Mouse (Mus musculus): ENCODE measurements around the gene Nmnat3.
"Not testable (repeated sequence)": the region's sequence is repeated elsewhere in the genome, so short reads cannot be mapped to it uniquely, and the experiment has no call there.

Gene Nmnat3

DNA sequence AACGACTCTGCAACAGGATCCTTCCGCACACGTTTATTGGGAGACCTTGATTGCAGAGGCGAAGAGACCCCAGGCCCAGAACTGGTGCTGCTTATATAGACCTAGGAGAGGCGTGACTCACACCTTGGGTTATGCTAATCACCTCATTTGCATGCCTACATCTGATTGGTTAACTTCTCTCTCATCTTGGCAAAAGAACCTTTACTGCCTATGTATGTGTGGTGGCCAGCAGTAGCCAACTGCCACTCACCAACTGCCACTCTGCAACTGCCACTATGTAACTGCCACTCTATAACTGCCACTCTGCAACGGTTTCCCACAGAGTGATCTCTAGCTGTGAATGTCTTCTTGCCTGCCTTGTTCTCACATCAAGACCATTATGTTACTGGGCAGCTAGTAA lies at the start of gene Nmnat3:
Gene Nmnat3, plus strand, starts transcription at position 301 of the 400 bp plus-strand sequence.
- DNase-seq, result not testable (repeated sequence)

- no peak for DNase-seq
Observed at GRCm38 (mm10) chr9:98243481-98243880, 43.8 kb upstream of the Nmnat3 start.

GRCm38 (mm10) chr9:98244223-98244622 lies 43.0 kb upstream of the Nmnat3 start:
- no peak for DNase-seq

DNA sequence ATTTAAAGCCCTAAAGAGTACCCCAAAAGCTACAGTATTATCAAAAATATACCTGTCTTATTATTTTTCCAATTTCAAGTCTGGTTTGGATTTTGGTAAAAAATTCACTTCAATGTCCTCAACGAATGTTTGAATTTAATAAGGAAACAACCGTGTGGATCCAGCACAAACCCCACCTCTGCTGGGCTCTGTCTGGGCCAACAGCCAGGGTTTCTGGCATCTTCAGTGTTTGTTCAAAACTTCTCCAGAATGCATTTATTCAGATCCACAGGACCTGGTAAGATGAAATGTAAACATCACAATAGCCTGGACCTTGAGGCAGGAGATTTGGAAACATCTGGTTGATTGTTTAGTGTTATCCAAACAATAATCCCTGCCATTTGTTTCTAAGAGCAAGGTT lies 42.0 kb upstream of the Nmnat3 start:
- DNase-seq, result no peak

DNA sequence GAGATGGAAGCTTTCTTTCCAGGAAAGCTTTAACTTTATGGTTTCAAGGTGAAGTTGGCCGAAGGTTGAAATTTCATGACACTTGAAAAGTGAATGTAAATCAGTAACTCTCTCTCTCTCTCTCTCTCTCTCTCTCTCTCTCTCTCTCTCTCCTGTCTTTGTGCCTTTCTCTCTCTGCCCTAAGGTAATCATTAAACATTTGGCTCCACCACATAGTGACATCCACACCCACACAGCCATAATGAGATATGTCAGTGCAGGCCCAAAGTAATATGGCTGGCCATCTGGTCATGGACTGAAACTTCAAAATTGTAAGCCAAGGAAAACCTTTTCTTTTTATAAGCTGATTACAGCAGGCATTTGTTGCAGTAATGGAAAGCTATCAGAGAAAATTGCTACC lies 40.9 kb upstream of the Nmnat3 start:
- no peak for DNase-seq

DNA sequence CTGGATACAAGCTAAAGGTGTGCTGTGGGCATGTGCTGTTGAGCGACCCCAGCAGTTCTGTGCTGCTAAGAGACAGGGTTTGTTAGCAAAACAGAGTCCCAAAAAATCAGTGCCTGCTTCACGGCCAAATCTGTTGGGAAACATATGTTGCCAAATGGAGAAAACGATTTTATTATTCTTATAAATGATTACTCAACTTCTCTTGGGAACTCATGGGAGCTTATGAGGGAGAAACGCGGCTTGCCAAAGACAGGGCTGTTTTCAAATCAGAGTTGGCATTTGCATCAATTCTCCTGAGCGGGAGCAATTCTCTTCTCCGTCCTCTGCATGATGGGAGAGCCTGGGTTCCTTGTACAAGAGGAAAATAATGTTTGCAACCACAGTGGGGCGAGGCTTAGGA lies 27.0 kb upstream of the Nmnat3 start:
- no peak for DNase-seq

GRCm38 (mm10) chr9:98261461-98262011 lies 25.7 kb upstream of the Nmnat3 start:
- DNase-seq, result no peak

GRCm38 (mm10) chr9:98264916-98265315 lies 22.3 kb upstream of the Nmnat3 start:
- no peak for DNase-seq

DNA sequence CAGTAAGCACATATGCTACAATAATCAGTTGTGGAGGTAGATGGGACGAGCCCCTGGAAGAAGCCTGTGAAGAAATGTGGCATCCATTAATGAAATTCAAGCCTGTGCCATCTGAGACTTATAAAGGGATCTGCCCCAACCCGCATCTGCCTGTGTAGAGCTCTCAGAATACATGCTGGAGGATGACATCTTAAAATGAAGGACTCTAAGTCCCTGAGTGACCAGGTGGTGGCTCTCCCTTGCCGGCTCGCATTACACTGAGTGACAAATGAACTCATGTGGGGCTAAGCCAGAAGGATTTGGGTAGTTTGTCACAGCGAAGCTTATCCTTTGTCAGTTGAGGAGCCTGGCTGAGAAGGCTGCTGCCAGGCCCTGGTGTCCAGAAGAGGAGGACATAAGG lies 14.5 kb upstream of the Nmnat3 start:
- no peak for DNase-seq

DNA sequence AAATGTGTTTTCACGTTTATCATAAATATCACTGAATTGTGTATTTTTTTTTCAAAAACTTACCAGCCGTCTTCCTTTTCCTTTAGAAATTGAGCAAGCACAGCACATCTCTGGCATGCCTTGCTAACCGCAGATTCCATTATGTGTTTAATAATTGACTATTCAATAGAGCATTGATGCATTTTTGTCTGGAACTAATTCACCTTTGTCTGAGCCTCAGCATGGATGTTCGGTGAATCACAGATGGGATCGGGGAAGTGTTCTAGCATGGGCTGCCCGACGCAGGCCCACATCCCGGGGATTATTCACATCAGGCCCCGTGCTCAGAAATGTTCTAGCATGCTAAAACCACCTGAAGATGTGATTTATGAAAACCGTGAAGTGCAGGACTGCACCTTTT lies 12.2 kb upstream of the Nmnat3 start:
- DNase-seq, result no peak

DNA sequence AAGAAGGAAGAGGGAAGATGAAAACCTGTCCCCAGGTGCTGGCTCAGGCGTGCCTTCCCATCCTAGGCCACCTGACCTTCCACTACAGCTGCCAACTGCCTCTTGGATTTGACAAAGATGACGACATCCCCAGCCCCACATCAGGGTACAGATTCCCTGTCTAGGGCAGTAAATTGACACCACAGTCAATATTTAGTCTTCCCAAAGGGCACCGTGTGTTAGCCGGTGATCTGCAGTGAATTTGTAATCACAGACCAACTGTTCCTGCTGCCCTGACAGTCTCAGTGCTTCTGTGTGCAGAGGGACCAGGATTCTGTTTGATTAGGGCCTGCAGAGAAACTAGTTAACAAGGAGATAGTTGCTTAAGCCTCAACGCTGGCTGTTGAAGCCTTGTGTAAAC lies 7.1 kb upstream of the Nmnat3 start:
- DNase-seq, result no peak

GRCm38 (mm10) chr9:98285606-98286301 lies 1.5 kb upstream of the Nmnat3 start:
- no peak for DNase-seq

DNA sequence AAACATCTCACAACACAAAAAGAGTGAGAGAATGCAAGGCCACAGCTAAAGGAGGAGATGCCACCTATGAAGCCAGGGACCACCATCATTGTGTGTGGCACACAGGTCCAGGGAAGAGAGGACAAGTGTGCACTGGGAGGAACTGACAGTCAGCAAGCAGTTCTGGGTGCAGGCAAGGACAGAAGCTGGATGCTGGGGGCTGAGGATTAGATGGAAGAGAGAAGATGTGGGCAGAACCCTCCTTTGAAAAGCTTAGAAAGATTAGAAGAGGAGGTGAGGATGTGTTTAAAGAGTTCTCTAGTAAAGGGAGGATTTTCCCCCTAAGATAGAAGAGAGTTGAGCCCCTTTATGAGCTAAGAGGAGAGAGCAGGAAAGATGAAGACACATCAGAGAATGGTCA lies 2.4 kb downstream of the Nmnat3 start:
- no peak for DNase-seq

- DNase-seq, result no peak
Observed at GRCm38 (mm10) chr9:98290591-98290990, 3.4 kb downstream of the Nmnat3 start.

- peak; percentile 95 for DNase-seq
Observed at GRCm38 (mm10) chr9:98296383-98297201, 9.4 kb downstream of the Nmnat3 start.

DNA sequence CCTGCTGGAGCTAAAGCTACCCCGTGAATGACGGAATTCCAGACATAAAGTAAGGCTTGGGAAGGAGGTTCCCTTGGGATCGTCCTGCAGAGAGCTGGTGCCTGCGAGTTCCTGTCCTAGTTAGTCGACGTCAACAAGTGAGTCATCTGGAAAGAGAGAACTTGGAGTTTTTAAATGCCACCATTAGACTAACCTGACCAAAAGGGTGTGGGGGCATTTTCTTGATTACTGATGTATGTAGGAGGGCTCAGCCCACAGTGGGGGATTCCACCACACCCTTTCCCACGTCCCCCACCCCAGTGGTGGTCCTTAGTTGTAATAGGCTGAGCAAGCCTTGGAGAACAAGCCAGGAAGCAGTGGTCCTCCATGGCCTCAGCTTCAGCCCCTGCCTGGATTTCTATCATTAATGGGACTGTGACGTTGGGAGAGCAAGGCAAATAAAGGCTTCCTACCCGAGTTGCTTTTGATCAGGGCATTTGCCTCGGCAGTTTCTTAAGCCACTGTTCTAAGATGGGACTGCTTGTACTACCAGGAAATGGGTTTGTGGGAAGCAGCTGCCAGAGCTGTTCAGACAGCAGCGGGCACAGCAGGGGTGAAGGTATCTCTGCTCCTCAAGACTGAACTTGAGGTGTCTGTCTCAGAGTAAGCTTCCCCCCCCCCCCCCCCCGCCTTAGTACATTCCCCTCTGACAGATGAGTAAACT lies 10.2 kb downstream of the Nmnat3 start:
- DNase-seq, result peak; percentile 49

- DNase-seq, result peak; percentile 19
Observed at GRCm38 (mm10) chr9:98297937-98298595, 10.8 kb downstream of the Nmnat3 start.

DNA sequence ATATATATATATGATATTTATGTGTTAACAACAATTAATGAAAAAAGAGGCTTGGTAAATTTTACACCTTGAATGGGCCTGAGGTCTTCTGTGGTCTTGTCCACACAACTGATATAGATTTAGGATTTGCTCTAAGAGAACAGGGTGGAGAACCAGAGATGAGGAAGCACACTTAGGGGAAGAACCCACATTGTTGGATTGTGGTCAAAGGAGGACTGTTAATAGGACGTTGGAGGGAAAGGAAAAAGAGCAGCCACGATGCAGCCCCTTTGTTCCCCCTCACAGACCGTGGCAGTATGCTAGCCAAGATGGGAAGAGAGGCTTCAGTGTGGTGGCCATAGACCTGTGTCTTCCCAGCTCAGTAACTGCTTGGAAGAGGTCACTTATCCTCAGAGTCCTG lies 11.5 kb downstream of the Nmnat3 start:
- DNase-seq, result no peak

DNA sequence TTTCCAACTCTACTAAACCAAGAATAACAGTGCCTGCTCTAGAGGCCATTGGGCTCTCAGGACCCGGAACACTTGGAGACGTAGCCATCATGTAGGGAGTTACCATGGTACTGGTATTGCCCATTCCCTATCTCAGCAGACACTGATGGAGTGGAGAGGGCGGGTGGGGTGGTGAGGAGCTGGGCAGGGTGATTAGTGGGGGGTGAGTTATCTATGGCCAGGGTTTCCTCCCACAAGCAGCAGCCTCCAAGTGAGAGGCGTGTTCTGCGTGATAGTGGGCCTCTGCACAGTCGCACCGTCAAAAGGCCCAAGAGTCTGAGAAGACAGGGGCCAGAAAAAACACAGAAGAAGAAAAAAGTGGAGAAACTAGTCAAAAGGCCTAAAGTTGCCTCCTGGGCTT lies 12.0 kb downstream of the Nmnat3 start:
- DNase-seq, result no peak

DNA sequence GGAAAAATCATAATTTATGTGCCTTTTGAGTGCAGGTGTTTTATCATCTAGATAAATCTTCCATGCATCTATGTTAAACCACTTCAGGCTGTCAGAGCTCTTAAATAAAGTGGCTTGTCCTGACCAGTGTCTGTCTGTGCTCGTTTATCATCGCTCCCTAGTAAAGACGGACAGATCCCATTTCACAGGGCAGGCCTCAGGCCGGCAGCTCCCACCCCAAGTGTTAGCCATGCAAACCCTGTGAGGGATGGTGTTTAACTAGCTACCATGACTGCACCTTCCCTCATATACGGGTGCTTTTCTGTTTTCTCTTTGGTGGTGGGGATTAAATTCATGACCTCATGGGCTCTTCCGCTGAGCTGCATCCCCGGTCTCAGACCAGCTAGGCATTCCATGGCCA lies 13.3 kb downstream of the Nmnat3 start:
- DNase-seq, result no peak

- no peak for DNase-seq
Observed at GRCm38 (mm10) chr9:98307011-98307410, 19.8 kb downstream of the Nmnat3 start.

DNA sequence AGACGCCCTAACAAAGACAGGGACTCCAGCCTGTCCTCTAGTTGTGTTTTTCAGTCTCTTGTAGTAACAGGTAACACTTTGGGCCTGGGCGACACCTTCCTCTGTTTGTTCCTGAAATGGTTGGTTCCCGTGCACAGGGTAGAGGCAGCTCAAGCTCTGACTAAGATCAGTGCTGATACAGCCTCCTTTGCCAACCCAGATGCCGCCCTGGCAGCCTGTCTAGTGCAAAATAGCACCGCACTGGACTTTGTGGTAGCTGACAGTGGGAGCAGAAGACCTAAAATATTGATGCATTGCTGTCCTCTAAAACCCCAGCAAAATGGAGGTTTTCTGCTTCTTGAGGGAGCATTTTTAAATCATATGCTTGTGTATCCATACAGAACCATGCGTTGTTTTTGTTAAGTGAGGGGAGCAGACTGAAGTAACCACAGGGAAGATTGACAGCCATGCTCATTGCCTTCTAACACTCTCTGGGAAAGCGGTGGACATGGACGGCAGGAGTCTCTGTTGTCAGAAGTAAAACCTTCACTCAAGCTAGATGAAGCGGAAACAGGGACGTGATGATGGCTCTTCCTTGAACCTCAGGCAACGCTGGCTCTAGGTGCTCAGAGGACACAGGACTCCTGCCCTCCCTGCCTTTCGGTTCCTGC lies 24.2 kb downstream of the Nmnat3 start:
- no peak for DNase-seq
